1 mouse cellular context compared by ENCODE assay signal in the genomic region with DNA sequence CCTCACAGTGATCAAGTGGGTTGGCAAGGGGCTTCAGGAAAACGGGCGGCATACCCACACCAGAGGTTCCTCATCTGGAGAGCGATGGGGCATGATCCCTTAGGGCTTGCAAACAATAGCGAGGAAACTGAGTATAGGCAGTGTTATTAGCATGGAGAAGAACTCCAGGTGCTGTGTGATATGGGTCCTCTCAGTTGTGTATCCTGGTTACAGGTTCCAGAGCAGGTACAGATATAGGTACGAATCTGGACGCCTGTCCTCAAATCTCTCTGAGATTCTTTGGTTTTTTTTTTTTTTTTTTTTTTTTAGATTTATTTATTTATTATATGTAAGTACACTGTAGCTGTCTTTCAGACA.
TF ChIP-seq lines count a peak whose summit lies in the region.

No protein-coding gene starts in this region.

TF ChIP-seq in CH12.LX, 34 proteins besides CTCF, POLR2A, EP300 and RAD21 (continued from another document):
- no peak; the same call in 1 of the 2 replicates for TF ChIP-seq ZMIZ1 (IDR thresholded peaks at IDR 0.05; ENCODE audit: low read depth, low read length)
- TF ChIP-seq TCF12 (IDR thresholded peaks at IDR 0.05; ENCODE audit: low read depth, low read length), result no peak
- no peak for TF ChIP-seq MAZ (IDR thresholded peaks at IDR 0.05; ENCODE audit: low read depth, low read length)
- TF ChIP-seq JUN (IDR thresholded peaks at IDR 0.05; ENCODE audit: insufficient read depth, low read depth, low read length), result no peak
- TF ChIP-seq TBP (conservative IDR thresholded peaks at IDR 0.05; ENCODE audit: low read depth, low read length), result no peak
- TF ChIP-seq ELF1 (IDR thresholded peaks at IDR 0.05; ENCODE audit: low read depth, low read length), result no peak; the same call in 1 of the 2 replicates
- no peak; the same call in 1 of the 2 replicates for TF ChIP-seq SIN3A (IDR thresholded peaks at IDR 0.05; ENCODE audit: low read length)
- 0 out of 2 replicates have a peak, but pooled peaks have one; percentile 4 for TF ChIP-seq E2F4 (IDR thresholded peaks at IDR 0.05; ENCODE audit: insufficient replicate concordance, low read depth, low read length)
- TF ChIP-seq JUND (conservative IDR thresholded peaks at IDR 0.05; ENCODE audit: low read depth, low read length), result no peak
- TF ChIP-seq MXI1 (IDR thresholded peaks at IDR 0.05; ENCODE audit: low read depth, low read length), result no peak
- TF ChIP-seq HCFC1 (IDR thresholded peaks at IDR 0.05; ENCODE audit: low read depth, low read length), result no peak
- TF ChIP-seq MYC (IDR thresholded peaks at IDR 0.05; ENCODE audit: low read depth, low read length), result no peak
- TF ChIP-seq CHD1 (IDR thresholded peaks at IDR 0.05; ENCODE audit: low read depth, low read length), result 0 out of 2 replicates have a peak, but pooled peaks have one; percentile 84
- no peak for TF ChIP-seq ZKSCAN1 (IDR thresholded peaks at IDR 0.05; ENCODE audit: borderline replicate concordance, low read depth, low read length)
- no peak for TF ChIP-seq ZC3H11A (IDR thresholded peaks at IDR 0.05; ENCODE audit: low read depth, low read length)
